In the genomic region with DNA sequence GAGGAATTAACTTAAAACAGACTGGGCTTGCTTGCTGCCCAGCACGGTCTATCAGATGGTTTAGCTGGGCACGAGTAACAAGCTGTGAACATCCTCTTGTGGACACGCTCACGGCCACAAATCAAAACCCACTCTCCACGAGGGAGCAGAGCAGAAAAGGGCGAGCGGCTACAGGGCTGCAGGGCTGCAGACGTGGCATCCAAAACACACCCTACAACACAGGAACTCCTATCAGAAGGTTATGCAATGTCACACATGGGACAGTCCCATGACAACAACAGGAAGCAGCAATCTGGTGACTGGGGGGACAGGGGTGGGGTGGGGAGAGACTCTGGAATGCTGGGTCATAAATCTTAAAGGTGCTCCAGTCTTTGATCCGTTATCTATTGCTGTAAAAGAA, we compare ENCODE assay signal across 9 mouse cellular contexts. TPM values are rescaled to one million over a fixed set of nuclear protein-coding genes. Genes with fewer than 3 reads are reported as not detected.
DNase-seq lines count a peak whose midpoint lies in the region; TF ChIP-seq lines count a peak whose summit lies in the region.
"Had no signal": no experiment of that assay in that cellular context is flagged by ENCODE, and none has a peak within 500 bp of the region (broad histone marks: within the 10 kb centered on the region; RNA-seq: fewer than 3 reads in every experiment).

No protein-coding gene starts in this region.

- H3K4me1 ChIP-seq in heart, embryonic 10.5 days = peaks cover 37% of the 10 kb centered on the region
- peaks cover 63% of the 10 kb centered on the region for H3K4me1 ChIP-seq in megakaryocyte, embryonic 14.5 days

- no peaks in the 10 kb centered on the region for H3K36me3 ChIP-seq in heart, embryonic 10.5 days
- no peaks in the 10 kb centered on the region for H3K36me3 ChIP-seq in megakaryocyte, embryonic 14.5 days (replicated peaks; ENCODE audit: low read length)

- H3K9me3 ChIP-seq in heart, embryonic 10.5 days = no peaks in the 10 kb centered on the region
- no peaks in the 10 kb centered on the region; the same call in 1 of the 2 replicates for H3K9me3 ChIP-seq in megakaryocyte, embryonic 14.5 days

- WGBS in heart, embryonic 10.5 days = 59% methylated on average over 9 of the region's 9 CpGs

- H3K27me3 ChIP-seq in heart, embryonic 10.5 days (ENCODE audit: insufficient read depth, poor library complexity, severe bottlenecking) = no peaks in the 10 kb centered on the region
- peaks cover 9% of the 10 kb centered on the region for H3K27me3 ChIP-seq in megakaryocyte, embryonic 14.5 days (replicated peaks)
- H3K27me3 ChIP-seq: CH12.LX had no signal

- peak overlapping the region; percentile 31 for H3K4me3 ChIP-seq in gastrocnemius, adult 2 months
- H3K4me3 ChIP-seq in heart, embryonic 10.5 days = no peak overlapping the region
- H3K4me3 ChIP-seq in megakaryocyte, embryonic 14.5 days (replicated peaks) = peak overlapping the region; percentile 67

- no peak for TF ChIP-seq CTCF in gastrocnemius, adult 2 months (IDR thresholded peaks at IDR 0.05)

- intact Hi-C loops in gastrocnemius, adult 2 months (cut with DNase I) = no loop called here
- intact Hi-C loops in left cerebral cortex, postnatal 4 days (cut with DNase I) = no loop called here

- DNase-seq in gastrocnemius, adult 2 months = peak; percentile 62
- no peak for DNase-seq in gastrocnemius, postnatal 4 days (ENCODE audit: low spot score in 2 of 2)
- no peak for DNase-seq in heart, embryonic 10.5 days (ENCODE audit: low spot score)
- peak; percentile 64 for DNase-seq in kidney, postnatal 14 days
- DNase-seq in urinary bladder, postnatal 10 days (ENCODE audit: low spot score) = no peak
- no peak for DNase-seq in left cerebral cortex, postnatal 4 days
- no peak for DNase-seq in cerebellum, postnatal 25 days

- peak overlapping the region; percentile 76 for H3K27ac ChIP-seq in gastrocnemius, adult 2 months
- H3K27ac ChIP-seq in heart, embryonic 10.5 days = peak overlapping the region; percentile 49; the same call in 1 of the 2 replicates

RNA-seq across cellular contexts. Expression of a gene that starts 10.1 kb away (rescaled TPM):
- 10 to 100 TPM in 1 of 2 experiments, 1 to 10 TPM in 1; 7.8 to 11.8 TPM for total RNA-seq in gastrocnemius, adult 2 months (2021)
- 10 to 100 TPM; 70.4 to 84.2 TPM for total RNA-seq in gastrocnemius, postnatal 4 days (2021)
- polyA plus RNA-seq in heart, embryonic 10.5 days (2016; fragmentation: Nextera tagmentation; extraction: Ambion mirVana) = 163 and 178 TPM in 2 replicates
- polyA plus RNA-seq in megakaryocyte, embryonic 14.5 days (2012; ENCODE audit: insufficient read depth, low replicate concordance) = 132 and 208 TPM in 2 replicates
- total RNA-seq in left cerebral cortex, postnatal 4 days (2021) = 100 to 1,000 TPM; 183 to 194 TPM

Comparison
In these comparisons a context has a peak if more than half of its experiments do, and no peak if none do; other contexts are left out.
1. DNase-seq: peak in gastrocnemius, adult 2 months (single experiment) and kidney, postnatal 14 days (single experiment); none in gastrocnemius, postnatal 4 days (0 of 2), heart, embryonic 10.5 days (single experiment), urinary bladder, postnatal 10 days (single experiment), left cerebral cortex, postnatal 4 days (single experiment) and cerebellum, postnatal 25 days (0 of 2).
2. RNA of a gene that starts 10.1 kb away (total RNA-seq): 183 to 194 TPM in left cerebral cortex, postnatal 4 days and 70.4 to 84.2 TPM in gastrocnemius, postnatal 4 days; 7.8 to 11.8 TPM in gastrocnemius, adult 2 months; every median in the first group is over 4 times any median in the second.